Mouse (Mus musculus) common myeloid progenitor, adult 5-6 weeks (primary cell): ENCODE data around the gene Rasal2. TPM values are rescaled to one million over a fixed set of nuclear protein-coding genes. Genes with fewer than 3 reads are reported as not detected.

Source experiments
- ATAC-seq: replicated peaks from 2 replicates; pipeline ENCODE4 v1.8.0; 2016; ENCODE audit warnings: low read depth, mild to moderate bottlenecking, moderate TSS enrichment, inconsistent platforms; ENCODE audit not compliant: poor library complexity, severe bottlenecking
- total RNA-seq: library from RNA; stranded (forward); fragments of 200-1000, 187-1606 nt; gene quantifications from 2 replicates; pipeline ENCODE4 v1.2.3, GENCODE M21; 2017

The Rasal2 gene
- total RNA-seq, 1 experiment from 2014 or later, result 2.4 TPM

DNA sequence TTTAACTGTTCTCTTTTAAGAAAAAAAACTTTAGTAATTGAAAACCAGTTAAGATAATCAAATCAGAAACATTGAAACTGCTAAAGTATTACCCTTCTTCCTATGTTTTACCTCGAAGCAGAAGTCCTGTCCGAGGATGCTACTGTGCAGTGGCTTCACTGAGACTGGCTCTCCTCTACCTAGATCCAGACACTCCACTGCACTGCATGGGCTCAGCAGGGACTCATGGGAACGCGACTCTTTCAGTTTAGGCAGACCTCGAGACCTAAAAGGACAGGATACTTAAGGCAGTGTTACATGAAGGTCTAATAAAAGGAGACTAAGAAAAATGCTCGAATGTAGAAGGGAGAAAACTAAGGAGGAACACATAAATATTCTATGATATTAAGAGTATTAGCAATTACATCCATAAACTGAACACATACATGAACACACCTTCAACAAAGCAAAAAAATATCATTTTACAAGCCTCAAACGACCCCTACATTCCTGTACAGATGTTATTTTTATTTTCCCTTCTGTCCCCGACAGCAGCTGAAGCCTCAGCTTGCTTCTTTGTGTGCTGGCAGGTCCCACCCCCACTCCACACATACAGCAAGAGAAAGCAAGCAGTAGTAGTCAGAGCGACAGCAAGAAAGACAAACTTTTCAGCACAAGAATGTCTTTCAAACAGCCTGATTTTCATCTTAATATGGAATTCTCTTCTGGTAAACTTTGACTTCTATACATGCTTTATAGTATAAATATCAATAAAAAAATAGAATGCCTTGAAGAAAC lies 233.2 kb downstream of the Rasal2 start:
- no peak for ATAC-seq

DNA sequence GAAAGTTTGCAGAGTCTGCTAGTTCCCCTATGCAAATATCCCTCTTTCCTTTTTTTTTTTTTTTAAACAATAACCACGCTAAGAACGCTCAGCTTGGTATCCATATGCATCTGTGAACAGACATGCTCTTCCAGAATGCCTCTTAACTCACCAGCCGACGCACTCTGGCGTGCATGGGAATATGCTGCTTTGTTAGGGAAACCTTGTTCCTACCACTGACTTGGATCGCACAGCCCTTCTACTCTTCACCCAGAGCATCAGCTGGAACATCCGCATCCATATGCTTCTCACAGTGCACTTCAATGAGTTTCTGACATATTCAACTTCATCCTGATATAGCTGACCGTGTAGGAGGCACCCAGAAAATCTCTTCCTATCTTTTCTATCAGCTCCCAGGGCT lies 243.1 kb downstream of the Rasal2 start:
- ATAC-seq, result no peak

DNA sequence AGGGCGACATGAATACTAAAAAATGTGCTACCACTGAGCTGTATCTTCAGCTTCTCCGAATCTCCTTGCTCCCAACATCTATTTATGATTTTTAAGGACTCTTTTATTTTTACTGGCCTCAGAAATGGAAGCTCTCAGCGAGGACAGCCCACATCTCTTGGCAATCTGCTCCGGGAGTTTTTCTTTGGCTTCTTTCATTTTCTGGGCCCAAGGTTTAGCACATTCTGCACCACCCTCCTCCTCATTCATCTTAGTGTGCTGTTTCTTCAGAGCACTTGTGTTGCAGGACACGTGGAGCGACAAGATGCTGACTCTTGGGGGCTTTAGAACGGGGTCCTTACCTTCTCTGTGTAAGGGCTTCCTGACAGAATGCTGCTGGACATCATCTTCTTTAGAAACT lies 243.5 kb downstream of the Rasal2 start:
- ATAC-seq, result no peak

DNA sequence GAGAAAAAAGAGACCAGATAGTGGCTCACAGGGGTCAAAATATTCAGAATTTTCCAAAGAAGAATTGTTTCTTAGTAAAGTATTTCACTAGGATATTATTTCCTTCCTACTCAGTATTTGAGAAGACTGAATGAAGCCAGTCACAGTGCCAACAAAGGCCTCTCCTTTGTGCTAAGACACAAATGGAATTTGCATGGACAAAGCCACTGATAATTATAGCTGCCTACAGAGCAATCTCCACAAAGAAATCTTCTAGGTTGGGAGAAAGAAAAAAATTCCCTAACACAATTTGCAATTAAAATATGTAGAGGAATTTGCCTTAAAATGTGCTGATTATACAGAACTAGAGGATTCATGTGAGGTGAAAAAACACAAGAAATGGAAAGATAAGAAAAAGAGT lies 258.6 kb downstream of the Rasal2 start:
- ATAC-seq, result no peak

- ATAC-seq, result no peak
Measured at GRCm38 (mm10) chr1:157150107-157150506, 262.3 kb downstream of the Rasal2 start.

DNA sequence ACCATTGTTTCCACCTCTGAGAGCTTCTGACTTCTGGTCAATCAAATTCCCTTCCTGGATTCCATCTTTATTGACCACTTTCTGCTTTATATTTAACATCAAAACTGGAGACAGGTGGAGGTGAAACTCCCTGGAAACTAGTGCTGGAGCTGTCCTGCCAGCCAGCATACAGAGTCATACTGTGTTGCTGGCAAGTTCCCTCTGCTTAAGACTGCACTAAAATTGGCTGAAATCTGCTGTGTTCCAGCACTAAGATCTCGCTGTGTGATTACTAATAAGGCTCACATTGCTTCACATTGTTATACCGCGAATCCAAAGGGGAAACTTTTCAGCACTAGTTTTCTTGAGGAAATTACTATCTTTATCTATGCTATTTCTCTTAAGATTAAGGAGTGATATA lies 267.8 kb downstream of the Rasal2 start:
- ATAC-seq, result no peak

DNA sequence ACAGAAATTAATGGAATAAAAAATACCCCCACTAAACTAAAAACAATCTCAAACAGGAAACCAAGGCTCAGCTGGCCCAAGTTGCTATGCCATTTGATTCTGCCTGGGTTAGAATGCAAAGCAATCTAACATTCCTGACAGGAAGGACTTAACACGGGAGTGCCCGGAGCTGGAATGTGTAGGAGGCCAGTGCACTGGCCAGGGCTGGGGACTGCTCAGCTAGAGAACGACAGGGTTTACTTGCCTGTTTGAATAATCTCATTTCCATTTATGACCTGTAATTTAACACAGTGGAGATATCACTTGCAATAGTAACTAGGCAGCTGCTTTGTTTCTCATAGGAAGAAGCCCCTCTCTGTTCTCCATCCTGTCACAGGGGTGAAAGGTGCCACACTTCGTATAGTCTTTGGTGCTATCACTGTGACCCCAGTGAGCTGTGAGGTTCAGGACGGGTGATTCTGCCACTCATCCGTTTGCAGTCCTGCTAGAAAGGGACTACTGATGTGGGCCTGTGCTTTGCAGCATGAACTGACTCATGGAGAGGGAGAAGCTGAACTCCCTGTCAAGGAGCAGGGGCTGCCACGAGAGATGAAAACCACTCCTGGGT lies 269.0 kb downstream of the Rasal2 start:
- ATAC-seq, result no peak

DNA sequence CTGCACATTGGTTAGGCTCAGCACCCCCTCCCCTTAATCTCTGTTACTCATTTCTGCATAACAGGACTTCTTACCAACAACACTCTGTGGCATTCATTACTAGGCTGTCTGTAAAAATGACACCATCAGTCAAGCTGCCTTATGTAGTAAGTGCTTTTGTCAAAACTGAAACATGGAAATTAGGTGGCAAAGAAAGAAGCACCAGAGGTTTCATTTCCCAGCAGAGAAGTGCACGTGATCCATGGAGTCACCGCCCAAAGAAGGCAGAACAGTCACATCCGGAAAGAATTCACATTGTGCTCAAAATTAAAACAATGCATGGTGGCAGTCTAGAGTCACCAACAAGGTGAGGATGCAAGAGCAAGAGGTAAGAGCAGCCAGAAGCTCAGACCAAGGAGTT lies 271.4 kb downstream of the Rasal2 start:
- ATAC-seq, result no peak

DNA sequence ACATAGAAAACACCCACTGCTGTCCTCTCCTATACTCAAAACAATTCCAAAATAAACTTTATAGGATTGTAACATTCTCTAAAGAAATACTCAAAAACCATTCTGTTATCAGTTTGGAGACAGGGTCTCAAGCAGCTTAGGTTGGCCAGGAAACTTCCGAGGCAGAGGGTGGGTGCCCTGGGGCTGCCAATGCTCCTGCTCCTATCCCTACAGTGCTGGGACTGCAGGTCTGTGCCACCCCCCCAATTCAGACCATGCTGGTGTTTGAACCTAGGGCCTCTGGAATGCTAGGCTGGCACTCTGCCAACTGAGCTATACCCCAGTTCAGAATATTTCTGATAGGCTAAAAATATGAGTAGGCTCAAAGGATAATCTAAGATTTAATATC lies 274.5 kb downstream of the Rasal2 start:
- ATAC-seq, result no peak

GRCm38 (mm10) chr1:157137132-157137853 lies 275.1 kb downstream of the Rasal2 start:
- ATAC-seq, result no peak

DNA sequence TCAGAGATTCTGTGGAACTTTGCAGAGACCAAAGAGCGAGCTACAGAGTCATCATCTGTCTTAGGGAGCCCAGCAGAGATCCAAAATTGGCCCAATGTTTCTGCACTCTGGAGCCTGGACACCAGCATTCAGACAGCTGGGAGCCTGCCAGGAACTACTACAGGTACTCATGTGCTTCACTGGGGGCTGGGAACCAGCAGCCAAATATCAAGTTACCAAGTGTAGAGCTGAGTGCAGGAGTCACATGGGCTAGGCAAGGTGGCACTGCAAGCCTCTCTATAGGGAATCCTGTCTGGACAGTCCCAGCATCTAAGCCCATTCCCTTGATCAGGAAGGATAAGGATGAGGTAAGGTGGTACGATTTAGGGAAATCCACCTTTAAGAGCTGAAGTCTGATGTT lies 284.2 kb downstream of the Rasal2 start:
- no peak for ATAC-seq

- no peak for ATAC-seq
Measured at GRCm38 (mm10) chr1:157123836-157124235, 288.6 kb downstream of the Rasal2 start.

DNA sequence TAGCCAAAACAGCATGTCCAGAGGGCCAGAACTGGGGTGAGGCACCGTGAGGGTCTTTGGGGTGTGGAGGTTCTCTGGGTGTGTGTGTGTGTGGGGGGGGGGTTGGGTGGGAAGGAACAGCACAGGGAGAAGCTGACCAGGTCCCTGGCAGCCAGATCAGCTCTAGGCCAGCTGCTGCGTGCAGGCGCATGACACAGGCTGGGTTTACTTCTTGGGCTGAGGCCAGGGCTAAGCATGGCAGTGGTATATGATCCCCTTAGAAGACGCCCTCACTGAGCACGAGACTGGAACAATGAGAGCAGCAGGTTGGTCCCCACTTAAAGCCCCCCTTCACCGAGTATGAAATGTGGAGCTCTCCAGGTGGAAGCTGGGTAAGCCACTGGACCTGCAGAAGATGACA lies 293.2 kb downstream of the Rasal2 start:
- ATAC-seq, result no peak

DNA sequence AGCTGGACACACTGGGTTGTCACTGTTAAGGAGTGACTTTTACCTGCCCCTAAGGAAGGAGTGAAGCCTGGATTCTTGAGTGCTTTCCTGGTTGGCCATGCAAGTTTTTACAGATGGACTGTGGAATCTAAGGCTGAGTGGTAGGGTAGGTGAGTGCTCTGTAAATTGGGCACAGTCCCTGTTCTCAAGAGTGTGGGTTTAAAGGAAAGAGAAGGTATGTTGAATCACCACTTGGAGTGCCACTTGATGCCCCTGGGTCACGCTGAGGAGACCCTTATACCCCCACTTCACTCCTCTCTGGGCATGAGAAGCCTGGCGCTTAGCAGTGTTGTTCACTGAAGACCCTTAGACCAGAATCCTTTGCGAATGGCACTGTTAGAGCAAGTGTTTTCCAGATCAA lies 295.0 kb downstream of the Rasal2 start:
- no peak for ATAC-seq

GRCm38 (mm10) chr1:157114492-157114891 lies 297.9 kb downstream of the Rasal2 start:
- ATAC-seq, result no peak

DNA sequence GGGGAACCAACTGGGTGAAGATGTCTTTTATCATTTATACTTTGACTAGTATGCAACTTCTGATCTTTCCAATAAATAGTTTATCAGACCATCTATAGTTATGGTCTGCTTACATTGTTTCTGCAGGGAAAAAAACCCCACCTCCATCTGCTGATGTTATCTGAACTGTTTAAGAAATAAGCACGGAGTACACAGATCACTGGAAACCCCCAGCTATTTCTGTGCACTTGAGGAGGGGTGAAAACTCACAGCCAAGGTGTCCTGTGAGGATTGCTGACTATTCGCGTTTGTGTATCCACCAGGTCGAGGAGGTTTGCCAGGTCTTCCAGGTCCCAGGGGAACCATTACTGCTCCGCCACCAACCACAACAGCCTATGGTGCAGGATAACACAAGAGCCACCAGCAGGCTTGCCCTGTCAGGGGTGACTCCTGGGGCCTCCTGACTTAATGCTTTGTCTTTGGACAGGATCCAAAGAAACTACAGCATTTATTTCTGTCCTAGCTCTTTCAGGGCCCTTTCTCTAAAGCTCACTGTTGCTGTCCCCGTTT lies 302.0 kb downstream of the Rasal2 start:
- no peak for ATAC-seq

- no peak for ATAC-seq
Measured at GRCm38 (mm10) chr1:157108580-157108979, 303.8 kb downstream of the Rasal2 start, which contains the start of gene Tex35. Gene Tex35 (minus strand): TSS chr1:157108680.

- ATAC-seq, result peak; percentile 100
Measured at GRCm38 (mm10) chr1:157101122-157101865, 311.1 kb downstream of the Rasal2 start.

DNA sequence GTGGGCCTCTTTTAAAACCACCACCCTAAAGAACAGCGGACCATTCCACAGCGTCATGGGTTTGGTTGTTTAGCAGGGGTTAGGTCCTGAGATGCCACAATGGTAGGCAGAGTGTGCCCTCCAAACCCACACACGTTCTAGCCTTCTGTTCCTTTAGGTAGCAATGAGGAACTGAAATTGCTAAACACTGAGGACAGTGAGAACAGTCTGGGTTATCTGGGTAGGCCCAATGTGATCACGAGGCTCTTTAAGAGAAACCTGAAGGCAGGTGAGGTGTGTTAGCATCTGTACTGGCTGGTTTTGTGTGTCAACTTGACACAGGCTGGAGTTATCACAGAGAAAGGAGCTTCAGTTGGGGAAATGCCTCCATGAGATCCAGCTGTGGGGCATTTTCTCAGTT lies 316.9 kb downstream of the Rasal2 start:
- no peak for ATAC-seq

DNA sequence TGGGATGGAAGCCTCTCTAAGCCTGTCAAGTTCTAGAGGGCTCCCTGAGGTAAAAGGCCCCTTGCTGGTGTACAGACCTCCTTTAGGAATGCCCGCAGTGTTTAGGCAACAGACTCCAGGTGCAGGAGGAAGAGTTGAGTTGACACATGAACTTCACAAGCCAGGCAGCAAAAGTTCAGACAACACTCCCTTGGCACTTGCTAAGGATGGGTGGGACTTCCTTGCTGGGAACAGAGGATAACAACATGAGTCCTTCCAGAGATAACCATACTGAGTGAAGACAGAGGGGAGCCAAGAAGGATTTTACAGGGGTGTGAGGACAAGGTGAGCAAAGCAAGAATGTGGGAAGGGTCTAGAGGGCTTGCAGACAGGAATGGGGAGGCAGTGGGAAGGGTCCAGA lies 319.8 kb downstream of the Rasal2 start:
- no peak for ATAC-seq
